Comparison of ENCODE assay signal across 47 mouse cellular contexts in genomic region chr7:86616543-86616942, GRCm38 (mm10). TPM values are rescaled to one million over a fixed set of nuclear protein-coding genes. Genes with fewer than 3 reads are reported as not detected.
"Had no signal": no experiment of that assay in that cellular context is flagged by ENCODE, and none has a peak within 500 bp of the region (broad histone marks: within the 10 kb centered on the region; RNA-seq: fewer than 3 reads in every experiment).

Gene Olfr294 (minus strand): TSS chr7:86616643.

- H3K9me3 ChIP-seq: limb, embryonic 10.5 days; limb, embryonic 12.5 days; limb, embryonic 13.5 days; limb, embryonic 15.5 days; liver, embryonic 12.5 days; liver, embryonic 13.5 days; liver, embryonic 15.5 days; lung, embryonic 15.5 days; megakaryocyte, embryonic 14.5 days; midbrain, embryonic 10.5 days; midbrain, embryonic 12.5 days; midbrain, embryonic 13.5 days; midbrain, embryonic 15.5 days had no signal

- ATAC-seq: liver, embryonic 12.5 days; liver, postnatal 0 days; lung, postnatal 0 days; midbrain, embryonic 13.5 days; midbrain, embryonic 15.5 days; midbrain, embryonic 16.5 days had no signal

- H3K4me1 ChIP-seq: limb, embryonic 10.5 days; limb, embryonic 12.5 days; limb, embryonic 13.5 days; limb, embryonic 15.5 days; liver, embryonic 12.5 days; liver, embryonic 13.5 days; liver, embryonic 15.5 days; lung, embryonic 15.5 days; megakaryocyte, embryonic 14.5 days; midbrain, embryonic 10.5 days; midbrain, embryonic 12.5 days; midbrain, embryonic 13.5 days; midbrain, embryonic 15.5 days had no signal

- DNase-seq: left cerebral cortex, postnatal 4 days; liver; liver, embryonic 13.5 days; liver, postnatal 0 days; lung, adult 18-20 months; lung, adult 2 months; lung, embryonic 14.5 days; lung, postnatal 10 days; lung, postnatal 14 days; lung, postnatal 36 days; lung, postnatal 4 days; midbrain, embryonic 14.5 days had no signal

- H3K4me3 ChIP-seq: limb, embryonic 10.5 days; limb, embryonic 12.5 days; limb, embryonic 13.5 days; limb, embryonic 15.5 days; liver, embryonic 12.5 days; liver, embryonic 13.5 days; liver, embryonic 15.5 days; lung, embryonic 15.5 days; megakaryocyte, embryonic 14.5 days; midbrain, embryonic 10.5 days; midbrain, embryonic 12.5 days; midbrain, embryonic 13.5 days; midbrain, embryonic 15.5 days; myocyte had no signal

- H3K27me3 ChIP-seq: limb, embryonic 12.5 days; limb, embryonic 13.5 days; limb, embryonic 15.5 days; liver, embryonic 12.5 days; liver, embryonic 13.5 days; liver, embryonic 15.5 days; lung, embryonic 15.5 days; megakaryocyte, embryonic 14.5 days; midbrain, embryonic 12.5 days; midbrain, embryonic 13.5 days; midbrain, embryonic 15.5 days had no signal

- H3K36me3 ChIP-seq: limb, embryonic 10.5 days; limb, embryonic 12.5 days; limb, embryonic 13.5 days; limb, embryonic 15.5 days; liver, embryonic 12.5 days; liver, embryonic 13.5 days; liver, embryonic 15.5 days; lung, embryonic 15.5 days; midbrain, embryonic 10.5 days; midbrain, embryonic 12.5 days; midbrain, embryonic 13.5 days; midbrain, embryonic 15.5 days had no signal

RNA-seq across cellular contexts. Expression of gene Olfr294, which starts in this region (rescaled TPM):
- total RNA-seq: left cerebral cortex, adult 8-10 months; left cerebral cortex, postnatal 10 days; left cerebral cortex, postnatal 14 days; left cerebral cortex, postnatal 25 days; left cerebral cortex, postnatal 36 days; left cerebral cortex, postnatal 4 days; liver, adult 2 months; megakaryocyte progenitor cell, adult 5-6 weeks; megakaryocyte, adult 5-6 weeks; megakaryocyte-erythroid progenitor cell, adult 5-6 weeks; midbrain, postnatal 0 days; monocyte, adult 5-6 weeks had no signal
- polyA plus RNA-seq: limb, embryonic 10.5 days; limb, embryonic 11.5 days; limb, embryonic 12.5 days; limb, embryonic 13.5 days; limb, embryonic 14.5 days; limb, embryonic 15.5 days; liver, adult 2 months; liver, embryonic 11.5 days; liver, embryonic 12.5 days; liver, embryonic 13.5 days; liver, embryonic 14.5 days; liver, embryonic 15.5 days; liver, embryonic 16.5 days; liver, postnatal 0 days; lung, adult 2 months; lung, embryonic 14.5 days; lung, embryonic 15.5 days; lung, embryonic 16.5 days; lung, postnatal 0 days; macrophage; midbrain, embryonic 10.5 days; midbrain, embryonic 11.5 days; midbrain, embryonic 12.5 days; midbrain, embryonic 13.5 days; midbrain, embryonic 14.5 days; midbrain, embryonic 15.5 days; midbrain, embryonic 16.5 days; midbrain, postnatal 0 days; myocyte; neural tube, embryonic 11.5 days had no signal
